Mouse (Mus musculus) left cerebral cortex, adult 2 months (tissue): ENCODE data around the gene Zfp946. TPM values are rescaled to one million over a fixed set of nuclear protein-coding genes. Genes with fewer than 3 reads are reported as not detected.

ENCODE experiments used
- DNase-seq, 2 experiments: peaks; one replicate each; pipeline ENCODE4 v3.0.0; 2021 to 2022; ENCODE audit warnings: low spot score in 2 of 2, mixed read lengths in 1 of 2; ENCODE audit errors: extremely low spot score in 1 of 2
- H3K27ac ChIP-seq: fragments of 200-600 bp; 2 replicates; pipeline ENCODE4 v1.8.1; 2022
- H3K4me3 ChIP-seq: fragments of 200-600 bp; 2 replicates; pipeline ENCODE4 v1.8.1; 2022
- CTCF ChIP-seq: fragments of 200-600 bp; IDR thresholded peaks from 2 replicates; pipeline ENCODE4 v1.8.1; 2022; ENCODE audit warnings: antibody characterized with exemption, mild to moderate bottlenecking, moderate library complexity
- intact Hi-C: fragments of 180-260 bp; cut with DNase I; formaldehyde crosslinking; loops from one replicate; pipeline ENCODE4 v1.15.1; 2025
- long read RNA-seq, 2 experiments: library from polyadenylated mRNA; stranded (forward); transcript quantifications; one replicate each; pipeline ENCODE4 v2.0.0; 2021; ENCODE audit warnings: borderline mapping rate in 2 of 2
- total RNA-seq, 2 experiments: library from RNA; stranded (reverse); gene quantifications; 2 replicates each; pipeline ENCODE4 v1.2.3; 2021

Gene Zfp946
- 10 to 100 TPM; 12.1 to 13.4 TPM for total RNA-seq
- long read RNA-seq, experiment 1, partial matches to known transcripts = 2 of 18 reads
- long read RNA-seq, experiment 1, other reads (novel, unspliced or antisense) = 13 of 18 reads
- long read RNA-seq, experiment 2, partial matches to known transcripts = 2 of 13 reads
- long read RNA-seq, experiment 2, other reads (novel, unspliced or antisense) = 9 of 13 reads

DNA sequence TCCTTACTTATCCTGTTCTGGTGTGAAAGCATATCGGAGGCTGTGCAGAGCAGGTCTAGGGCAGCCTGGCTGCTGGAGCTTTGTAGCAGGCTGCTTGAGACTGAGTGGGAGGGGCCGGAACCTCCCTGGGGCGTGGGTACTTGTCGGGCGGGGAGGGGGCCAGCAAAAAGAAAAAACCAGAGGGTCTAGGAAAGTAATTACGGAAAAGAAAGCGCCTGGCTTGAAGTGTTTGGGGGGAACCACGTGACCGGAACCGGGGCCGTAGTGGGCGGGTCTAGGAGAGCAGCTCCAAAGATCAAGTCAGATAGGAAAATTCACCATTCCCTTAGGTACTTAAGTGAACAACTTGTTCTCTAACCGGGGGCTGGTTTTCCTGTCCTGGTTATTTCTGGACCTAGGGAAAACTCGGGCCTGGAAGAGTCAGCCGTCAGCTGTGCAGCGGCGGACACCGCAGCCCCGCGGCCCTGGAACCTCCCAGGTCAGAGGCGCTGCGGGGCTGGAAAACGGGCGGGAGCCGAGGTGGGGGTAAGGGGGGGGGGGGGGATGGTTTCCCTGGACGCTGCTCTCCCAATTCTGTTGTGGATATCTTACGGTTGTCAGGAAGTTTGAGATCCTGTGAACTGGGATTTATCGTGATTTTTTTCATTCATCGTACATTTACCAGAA lies at the start of gene Zfp946:
Gene Zfp946 (plus strand): TSS at position 271 of the 666 bp plus-strand sequence.
- H3K27ac ChIP-seq = peak within 1 kb of the TSS; percentile 60
- TF ChIP-seq CTCF = no peak
- peak; percentile 68 to 72 for DNase-seq
- intact Hi-C loops = loop anchor here (10.0 kb wide), 3 partner anchors 199 to 1479 kb away; partner anchors contain the start of genes Ppp2r1a and Zfp994
- peak within 1 kb of the TSS; percentile 76 for H3K4me3 ChIP-seq

DNA sequence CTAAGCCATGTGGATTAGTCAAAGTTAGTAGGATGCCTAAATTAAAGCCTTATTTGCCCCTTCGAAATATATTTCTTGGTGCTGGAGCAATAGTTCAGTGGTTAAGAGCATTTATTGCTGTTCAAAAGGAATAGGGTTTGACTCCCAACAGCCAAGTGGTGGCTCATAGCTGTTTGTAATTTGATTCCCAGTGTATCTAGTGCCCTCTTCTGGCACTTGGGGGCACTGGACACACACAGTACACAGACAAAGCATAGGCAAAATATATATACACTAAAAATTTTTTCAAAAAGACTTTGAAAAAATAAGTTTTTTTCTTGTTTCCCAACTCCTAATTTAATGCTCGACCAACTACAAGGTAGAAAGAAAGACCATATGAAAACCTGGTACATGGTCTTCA lies 13.3 kb upstream of the Zfp946 start:
- DNase-seq = no peak
- intact Hi-C loops = loop anchor here (2.0 kb wide), 1 partner anchor 58 kb away; no protein-coding TSS in a partner anchor

DNA sequence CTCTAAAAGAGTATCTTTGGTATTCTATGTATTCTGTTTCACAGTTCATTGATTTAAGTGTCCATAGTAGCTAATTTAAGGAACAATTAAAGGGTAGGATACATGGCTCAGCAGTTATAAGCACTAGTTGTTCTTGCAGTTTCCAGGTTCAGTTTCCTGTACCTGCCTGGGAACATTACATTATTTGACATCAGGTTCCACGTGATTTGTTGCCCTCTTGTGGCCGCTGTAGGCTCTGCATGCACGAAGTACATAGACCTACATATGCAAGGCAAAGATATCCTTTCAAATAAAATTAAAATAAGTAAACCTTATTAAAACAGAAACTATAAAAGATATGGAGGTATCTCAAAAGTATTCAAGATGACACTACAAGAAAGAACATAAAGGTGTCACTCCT lies 6.5 kb upstream of the Zfp946 start:
- H3K4me3 ChIP-seq = no peak overlapping the region
- intact Hi-C loops = no loop called here
- DNase-seq = peak; percentile 26 to 41
- H3K27ac ChIP-seq = no peak overlapping the region
- TF ChIP-seq CTCF = peak; percentile 83

More for the DNA sequence above, 13.3 kb upstream of the Zfp946 start:
- H3K4me3 ChIP-seq = no peak overlapping the region
- TF ChIP-seq CTCF = peak; percentile 62
- no peak overlapping the region for H3K27ac ChIP-seq

DNA sequence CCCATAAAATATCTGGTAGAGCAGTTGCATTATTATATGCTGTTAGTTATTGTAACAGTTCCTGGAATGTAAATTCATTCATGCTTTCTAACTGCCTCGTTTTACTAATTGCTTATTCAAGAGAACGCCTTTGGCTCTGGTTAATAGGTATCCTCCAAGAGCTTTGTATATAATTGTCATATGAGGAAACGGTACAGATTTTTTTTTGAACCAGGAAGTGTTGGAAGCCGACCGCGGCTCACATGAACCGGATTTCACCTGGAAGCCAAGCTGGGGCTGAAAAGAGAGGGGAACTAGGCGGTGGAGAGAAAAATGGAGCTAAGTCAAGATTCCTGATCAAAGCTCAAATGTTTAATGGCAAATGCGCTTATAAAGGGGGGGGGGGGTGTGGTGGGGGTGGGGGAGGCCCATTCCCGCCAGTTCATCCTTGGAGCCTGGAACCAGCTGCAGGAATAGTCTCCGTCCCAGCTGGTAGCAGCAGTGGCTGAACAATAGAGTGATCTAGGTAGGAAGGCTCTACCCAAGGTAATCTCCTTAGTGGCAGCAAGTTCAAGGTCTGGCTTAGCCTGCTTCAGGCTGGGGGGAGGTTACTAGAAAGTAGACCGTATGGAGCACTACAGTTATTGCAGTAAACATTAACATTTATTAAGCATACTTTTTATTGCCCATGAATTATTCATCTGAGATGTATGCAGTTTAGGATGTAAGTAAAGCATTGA lies 773 bp downstream of the Zfp946 start:
- no peak for TF ChIP-seq CTCF
- H3K4me3 ChIP-seq = peak overlapping the region; percentile 76
- H3K27ac ChIP-seq = peak overlapping the region; percentile 60
- intact Hi-C loops = loop anchor here (10.0 kb wide), 3 partner anchors 200 to 1480 kb away; partner anchors contain the start of genes Ppp2r1a and Zfp994
- no peak for DNase-seq

DNA sequence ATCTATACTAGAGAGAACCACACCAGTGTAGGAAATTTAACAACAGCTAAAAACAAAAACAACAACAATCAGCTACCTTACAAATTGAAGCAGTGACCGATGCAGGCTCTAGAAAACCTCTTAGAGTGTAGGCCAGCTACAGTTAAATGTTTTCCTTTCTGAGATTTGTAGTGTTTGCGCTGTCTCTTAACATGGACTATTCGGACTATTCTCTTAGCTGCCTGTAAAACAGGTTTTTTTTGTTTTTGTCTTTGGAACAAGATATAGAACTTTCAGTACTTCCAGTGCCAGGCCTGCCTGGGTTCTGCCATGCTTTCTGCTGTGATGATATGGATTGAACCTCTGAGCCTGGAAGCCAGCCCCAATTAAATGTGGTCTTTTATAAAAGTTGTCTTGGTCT lies 23.7 kb downstream of the Zfp946 start:
- intact Hi-C loops = no loop called here
- Histone ChIP-seq H3K4me3 (no peak overlapping the region), H3K27ac (no peak overlapping the region)
- no peak for DNase-seq
- TF ChIP-seq CTCF = no peak

DNA sequence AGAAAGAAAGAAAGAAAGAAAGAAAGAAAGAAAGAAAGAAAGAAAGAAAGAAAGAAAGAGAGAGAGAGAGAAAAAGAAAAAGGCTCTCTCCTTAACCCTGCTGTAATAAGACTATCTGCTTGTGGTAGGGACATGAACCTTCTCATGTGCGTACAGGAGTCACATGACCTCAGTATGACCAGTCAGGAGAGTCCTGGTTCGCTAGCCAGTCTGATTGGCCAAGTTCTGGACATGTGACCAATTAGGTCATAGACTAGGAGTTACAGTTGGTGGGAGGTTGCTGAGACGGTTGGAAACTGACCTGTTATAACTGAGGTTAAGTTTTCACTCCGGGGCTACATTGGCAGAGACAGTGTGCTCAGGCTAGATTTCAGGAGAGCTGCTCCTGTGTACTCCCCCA lies 73.1 kb downstream of the Zfp946 start:
- no peak overlapping the region for H3K27ac ChIP-seq
- no peak for TF ChIP-seq CTCF

More for the DNA sequence above, 73.1 kb downstream of the Zfp946 start:
- no peak for DNase-seq
- H3K4me3 ChIP-seq = no peak overlapping the region
- intact Hi-C loops = loop anchor here (5.0 kb wide), 1 partner anchor 35 kb away; no protein-coding TSS in a partner anchor

Other genes starting within 250 kb of the Zfp946 start
- gene Zfp994, start 198.6 kb upstream of the Zfp946 start, total RNA-seq = 1 to 10 TPM; 4.9 to 5.0 TPM
- gene CT030661.1, start 109.4 kb upstream of the Zfp946 start, total RNA-seq = 10 to 100 TPM in 1 of 2 experiments, 1 to 10 TPM in 1; 10.0 to 12.1 TPM
- 1 to 10 TPM; 9.0 to 9.1 TPM for gene Zfp944, start 62.8 kb upstream of the Zfp946 start, total RNA-seq
- gene Zfp758, start 62.8 kb upstream of the Zfp946 start, total RNA-seq = 10 to 100 TPM; 10.3 to 10.7 TPM
- not detected for gene Vmn2r111, start 149.3 kb downstream of the Zfp946 start, total RNA-seq
- not detected for gene Vmn2r112, start 176.7 kb downstream of the Zfp946 start, total RNA-seq